Mouse (Mus musculus) MEL (cell line): ENCODE results near the gene Gpr108. TPM values are rescaled to one million over a fixed set of nuclear protein-coding genes. Genes with fewer than 3 reads are reported as not detected.

ENCODE experiments used
- DNase-seq: peaks from one replicate; pipeline ENCODE4 v3.0.0; 2011; ENCODE audit warnings: low read depth, low spot score
- H3K27ac ChIP-seq: 2 replicates; pipeline ENCODE4 v1.5.1; 2012; ENCODE audit warnings: low read depth, mild to moderate bottlenecking, control low read depth, low read length, moderate library complexity; ENCODE audit not compliant: control insufficient read depth
- H3K27me3 ChIP-seq, 2 experiments: fragments of 150-350 bp in 1 of 2; sonication (generic) in 1 of 2; 2 replicates each; pipeline ENCODE4 v1.6.1; 2012; ENCODE audit warnings: low read length in 2 of 2, mild to moderate bottlenecking in 2 of 2, improper control_type of control experiment in 1 of 2, moderate library complexity in 1 of 2; ENCODE audit not compliant: insufficient read depth in 2 of 2, control insufficient read depth in 1 of 2
- H3K36me3 ChIP-seq, 2 experiments: 2 replicates each; pipeline ENCODE4 v1.6.1; 2012 to 2014; ENCODE audit warnings: low read length in 2 of 2, improper control_type of control experiment in 1 of 2, inconsistent platforms in 1 of 2, mild to moderate bottlenecking in 1 of 2; ENCODE audit not compliant: insufficient read depth in 2 of 2, control insufficient read depth in 1 of 2
- H3K4me1 ChIP-seq, 2 experiments: fragments of 150-350 bp in 1 of 2; sonication (generic) in 1 of 2; 2 replicates each; pipeline ENCODE4 v1.6.1; 2012; ENCODE audit warnings: low read length in 2 of 2, improper control_type of control experiment in 1 of 2, mild to moderate bottlenecking in 1 of 2; ENCODE audit not compliant: insufficient read depth in 2 of 2, control insufficient read depth in 1 of 2
- H3K4me3 ChIP-seq, 2 experiments: fragments of 150-350 bp in 1 of 2; sonication (generic) in 1 of 2; 2 replicates each; pipeline ENCODE4 v1.5.1; 2012; ENCODE audit warnings: low read depth in 2 of 2, low read length in 2 of 2, mild to moderate bottlenecking in 2 of 2, moderate library complexity in 2 of 2, control low read depth in 1 of 2, improper control_type of control experiment in 1 of 2; ENCODE audit not compliant: control insufficient read depth in 1 of 2, insufficient read depth in 1 of 2
- H3K79me2 ChIP-seq: 2 replicates; pipeline ENCODE4 v1.6.1; 2012; ENCODE audit warnings: mild to moderate bottlenecking, low read length, moderate library complexity; ENCODE audit not compliant: control insufficient read depth, poor library complexity, insufficient read depth
- H3K9ac ChIP-seq: 2 replicates; pipeline ENCODE4 v1.6.1; 2012; ENCODE audit warnings: low read depth, mild to moderate bottlenecking, control low read depth, low read length, moderate library complexity; ENCODE audit not compliant: control insufficient read depth, poor library complexity, severe bottlenecking
- H3K9me3 ChIP-seq: fragments of 150-350 bp; sonication (generic); replicated peaks from 2 replicates; pipeline ENCODE4 v1.6.1; 2012; ENCODE audit warnings: mild to moderate bottlenecking, low read length, improper control_type of control experiment, moderate library complexity; ENCODE audit not compliant: insufficient read depth
- BHLHE40 ChIP-seq: IDR thresholded peaks from 2 replicates; pipeline ENCODE4 v1.6.1; 2012; ENCODE audit warnings: low read depth, mild to moderate bottlenecking, inconsistent platforms, low read length, improper control_type of control experiment, borderline replicate concordance
- CHD1 ChIP-seq: IDR thresholded peaks from 2 replicates; pipeline ENCODE4 v1.6.1; 2012; ENCODE audit warnings: low read depth, mild to moderate bottlenecking, inconsistent platforms, low read length, improper control_type of control experiment
- E2F4 ChIP-seq: IDR thresholded peaks from 2 replicates; pipeline ENCODE4 v1.6.1; 2011; ENCODE audit warnings: low read depth, low read length, improper control_type of control experiment, borderline replicate concordance
- ELF1 ChIP-seq: IDR thresholded peaks from 2 replicates; pipeline ENCODE4 v1.6.1; 2014; ENCODE audit warnings: low read depth, mild to moderate bottlenecking, inconsistent platforms, low read length, improper control_type of control experiment, moderate library complexity
- GATA1 ChIP-seq: IDR thresholded peaks from 2 replicates; pipeline ENCODE4 v1.6.1; 2011; ENCODE audit warnings: low read depth, low read length, improper control_type of control experiment
- JUND ChIP-seq: IDR thresholded peaks from 2 replicates; pipeline ENCODE4 v1.6.1; 2011; ENCODE audit warnings: low read depth, mild to moderate bottlenecking, improper control_type of control experiment, low read length
- MAFK ChIP-seq: IDR thresholded peaks from 2 replicates; pipeline ENCODE4 v1.6.1; 2011; ENCODE audit warnings: low read depth, mild to moderate bottlenecking, low read length, improper control_type of control experiment, borderline replicate concordance
- MAX ChIP-seq: IDR thresholded peaks from 2 replicates; pipeline ENCODE4 v1.6.1; 2011; ENCODE audit warnings: low read length, improper control_type of control experiment
- MAZ ChIP-seq: IDR thresholded peaks from 2 replicates; pipeline ENCODE4 v1.6.1; 2012; ENCODE audit warnings: low read depth, mild to moderate bottlenecking, inconsistent platforms, low read length, improper control_type of control experiment
- MXI1 ChIP-seq: IDR thresholded peaks from 2 replicates; pipeline ENCODE4 v1.6.1; 2011; ENCODE audit warnings: mild to moderate bottlenecking, low read depth, low read length, improper control_type of control experiment
- MYB ChIP-seq: IDR thresholded peaks from 2 replicates; pipeline ENCODE4 v1.6.1; 2011; ENCODE audit warnings: mild to moderate bottlenecking, low read depth, low read length, improper control_type of control experiment
- POLR2AphosphoS2 ChIP-seq: IDR thresholded peaks from 2 replicates; pipeline ENCODE4 v1.6.1; 2011; ENCODE audit warnings: low read length, improper control_type of control experiment
- POLR2AphosphoS5 ChIP-seq: IDR thresholded peaks from 2 replicates; pipeline ENCODE4 v1.6.1; 2012; ENCODE audit warnings: low read depth, borderline replicate concordance, mild to moderate bottlenecking, inconsistent platforms, low read length, moderate library complexity, mixed read lengths
- SIN3A ChIP-seq: IDR thresholded peaks from 2 replicates; pipeline ENCODE4 v1.6.1; 2012; ENCODE audit warnings: low read length, improper control_type of control experiment, inconsistent platforms
- UBTF ChIP-seq: IDR thresholded peaks from 2 replicates; pipeline ENCODE4 v1.6.1; 2012; ENCODE audit warnings: low read depth, mild to moderate bottlenecking, inconsistent platforms, low read length, improper control_type of control experiment, moderate library complexity, borderline replicate concordance; ENCODE audit not compliant: insufficient read depth
- USF1 ChIP-seq: IDR thresholded peaks from 2 replicates; pipeline ENCODE4 v1.6.1; 2014; ENCODE audit warnings: low read depth, mild to moderate bottlenecking, inconsistent platforms, low read length, improper control_type of control experiment, moderate library complexity
- USF2 ChIP-seq, 2 experiments: IDR thresholded peaks; 2 replicates each; pipeline ENCODE4 v1.6.1; 2011 to 2012; ENCODE audit warnings: improper control_type of control experiment in 2 of 2, low read length in 2 of 2, borderline replicate concordance in 1 of 2, inconsistent platforms in 1 of 2, low read depth in 1 of 2, mild to moderate bottlenecking in 1 of 2; ENCODE audit not compliant: insufficient read depth in 1 of 2
- ZC3H11A ChIP-seq: IDR thresholded peaks from 2 replicates; pipeline ENCODE4 v1.6.1; 2012; ENCODE audit warnings: low read depth, mild to moderate bottlenecking, inconsistent platforms, low read length, improper control_type of control experiment
- polyA plus RNA-seq, 2 experiments: library from polyadenylated mRNA; stranded (reverse) in 1 of 2; unstranded in 1 of 2; fragments of >175 nt in 1 of 2; fragments of >200 nt in 1 of 2; gene quantifications; 2 replicates each; pipeline versions ENCODE4 v1.2.1 to v1.2.4; 2012; ENCODE audit warnings: low replicate concordance in 2 of 2, low read depth in 1 of 2; ENCODE audit not compliant: insufficient read length in 2 of 2, insufficient read depth in 1 of 2, missing spikeins in 1 of 2
- total RNA-seq: library from RNA; depleted of rRNA; stranded (reverse); fragments of 300-350 nt; gene quantifications from 2 replicates; pipeline ENCODE4 v1.2.3, GENCODE M21; 2012

Gpr108 gene
- total and polyA plus RNA-seq, 3 experiments, result 21.8 to 35.9 TPM; not detected in 1

DNA sequence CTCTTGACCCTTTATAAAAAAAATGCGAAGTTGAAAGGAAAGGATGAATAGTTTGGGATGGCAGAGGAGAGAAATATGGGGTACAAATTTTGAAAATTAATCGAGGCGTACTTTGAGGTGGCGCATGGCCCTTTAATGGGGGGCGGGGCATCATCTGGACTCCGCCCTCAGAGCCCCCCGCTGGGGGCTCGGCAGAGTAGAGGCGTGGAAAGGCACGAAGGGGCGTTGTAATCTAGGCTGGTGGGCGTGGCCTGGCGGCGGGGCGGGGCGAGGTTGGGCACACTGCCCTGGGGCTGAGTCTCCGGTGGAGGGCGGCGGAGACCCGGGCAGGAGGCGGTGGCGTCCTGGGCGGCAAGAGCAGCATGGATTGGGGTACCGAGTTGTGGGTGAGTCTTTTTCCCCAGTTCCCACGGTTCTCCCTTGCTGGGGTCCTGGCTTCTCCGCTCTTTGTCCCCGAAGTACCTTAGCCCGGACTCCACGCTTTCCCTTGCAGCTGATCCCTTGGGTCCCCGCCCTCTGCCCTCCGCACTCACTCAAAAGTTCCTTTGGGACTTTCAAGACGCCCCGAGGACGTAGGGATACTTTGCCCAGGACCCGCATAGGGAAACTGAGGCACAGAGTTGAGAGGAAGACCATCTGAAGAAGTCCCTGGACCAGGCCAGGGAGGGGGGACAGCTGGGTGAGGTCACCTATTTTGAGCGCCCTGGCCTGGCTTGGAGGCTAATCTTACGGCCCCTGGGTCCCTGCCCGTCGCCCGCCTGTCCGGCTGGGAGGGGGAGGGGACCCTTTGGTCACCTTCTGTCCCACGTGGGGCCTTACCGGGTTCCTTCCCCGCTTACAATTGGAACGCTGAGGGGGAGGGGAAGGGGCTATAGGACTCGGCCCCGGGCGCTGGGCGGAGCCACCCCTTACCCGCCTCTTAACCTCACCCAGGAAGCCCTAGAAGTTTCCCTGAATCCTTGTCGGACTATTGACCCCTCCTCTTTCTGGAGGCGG, 1.2 kb upstream of the Gpr108 start, which contains the start of gene Trip10 (continued):
- no peak for TF ChIP-seq POLR2AphosphoS2
- no peak for TF ChIP-seq MAFK
- no peak for TF ChIP-seq BHLHE40
- peak; percentile 57; the same call in 1 of the 2 replicates for TF ChIP-seq MAZ
- 0 out of 2 replicates have a peak, but pooled peaks have one; percentile 13 for TF ChIP-seq MAX
- no peak for TF ChIP-seq E2F4
- TF ChIP-seq JUND, result no peak
- no peak for TF ChIP-seq ELF1
- no peak for TF ChIP-seq UBTF
- TF ChIP-seq POLR2AphosphoS5, result no peak
- no peak for TF ChIP-seq GATA1
- TF ChIP-seq MXI1, result peak; percentile 57; the same call in 1 of the 2 replicates
- TF ChIP-seq USF1, result peak; percentile 34; the same call in 1 of the 2 replicates
- peak; percentile 73 for TF ChIP-seq SIN3A
- no peak for TF ChIP-seq CHD1

DNA sequence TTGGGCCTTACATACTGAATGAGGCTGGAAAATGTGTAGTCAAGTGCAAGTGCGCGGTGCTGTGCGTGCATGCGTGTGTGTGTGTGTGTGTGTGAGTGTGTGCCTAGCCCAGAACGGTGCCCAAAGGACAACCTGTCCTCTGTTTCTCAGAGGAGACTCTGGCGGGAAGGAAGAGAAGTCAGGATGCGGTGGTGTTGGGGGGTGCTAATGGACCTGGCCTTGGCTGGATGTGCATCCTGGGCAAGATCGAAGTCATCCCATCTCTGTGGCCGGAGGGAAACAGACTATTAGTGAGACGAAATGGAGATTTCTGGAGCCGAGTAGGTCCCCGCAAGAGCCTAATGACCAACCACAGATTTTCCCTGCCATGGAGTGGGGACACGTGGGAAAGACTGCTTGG, 525 bp upstream of the Gpr108 start:
- Histone ChIP-seq H3K79me2 (peaks cover 13% of the 10 kb centered on the region), H3K9ac (peak overlapping the region; percentile 79), H3K9me3 (no peaks in the 10 kb centered on the region), H3K27ac (peak overlapping the region; percentile 81), H3K4me3 (peak overlapping the region; percentile 65 to 85), H3K36me3 (peaks cover 0 to 11% of the 10 kb centered on the region in 2 experiments; a peak in 2 of 4 replicates), H3K27me3 (no peaks in the 10 kb centered on the region), H3K4me1 (peaks cover 0 to 24% of the 10 kb centered on the region in 2 experiments; a peak in 2 of 4 replicates)
- TF ChIP-seq ZC3H11A (no peak), MAX (no peak; the same call in 1 of the 2 replicates), USF1 (0 out of 2 replicates have a peak, but pooled peaks have one; percentile 4), MYB (no peak), USF2 (IDR thresholded peaks at IDR 0.05; ENCODE audit: borderline replicate concordance in 1 of 2, insufficient read depth in 1 of 2, low read depth in 1 of 2, low read length in 2 of 2) (no peak)
- no peak for DNase-seq
